Mouse (Mus musculus): ENCODE results near the gene Xdh.

Xdh gene

DNA sequence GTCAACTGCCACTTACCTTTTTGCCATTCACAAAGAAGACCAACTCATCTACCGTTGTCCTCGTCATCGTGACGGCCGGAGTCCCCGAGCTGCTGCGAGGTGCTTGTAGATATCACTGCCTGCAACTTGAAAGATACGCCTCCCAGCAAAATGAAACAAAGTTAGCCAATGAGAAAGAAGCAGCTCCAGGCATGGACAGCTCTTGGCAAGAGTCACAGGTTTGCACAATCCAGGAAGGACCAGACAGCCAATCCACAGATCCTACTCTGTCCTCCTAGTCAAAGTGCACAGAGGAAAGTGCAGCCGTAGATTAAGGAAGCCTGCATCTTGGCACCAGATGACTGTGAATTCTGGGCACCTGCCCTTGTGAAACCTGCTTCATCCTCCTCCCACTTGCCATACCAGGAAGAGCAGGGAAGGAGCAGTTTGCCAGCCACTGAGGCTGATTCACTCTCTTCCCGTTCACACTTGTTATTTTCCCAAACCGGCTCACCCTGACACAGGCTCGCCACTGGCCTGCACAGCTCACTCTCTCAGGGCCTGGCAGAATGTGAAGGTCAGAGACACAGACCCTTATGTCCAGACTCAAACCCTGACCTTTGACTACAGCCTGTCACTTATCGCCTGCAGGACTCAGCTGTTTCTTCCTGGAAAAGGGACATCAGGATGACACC, at the start of gene Xdh:
Gene Xdh, minus strand, starts transcription at position 135 of the 674 bp plus-strand sequence.
- peak in 1 of 2 experiments; percentile 47 for DNase-seq (ENCODE audit: low spot score in 2 of 2)

DNA sequence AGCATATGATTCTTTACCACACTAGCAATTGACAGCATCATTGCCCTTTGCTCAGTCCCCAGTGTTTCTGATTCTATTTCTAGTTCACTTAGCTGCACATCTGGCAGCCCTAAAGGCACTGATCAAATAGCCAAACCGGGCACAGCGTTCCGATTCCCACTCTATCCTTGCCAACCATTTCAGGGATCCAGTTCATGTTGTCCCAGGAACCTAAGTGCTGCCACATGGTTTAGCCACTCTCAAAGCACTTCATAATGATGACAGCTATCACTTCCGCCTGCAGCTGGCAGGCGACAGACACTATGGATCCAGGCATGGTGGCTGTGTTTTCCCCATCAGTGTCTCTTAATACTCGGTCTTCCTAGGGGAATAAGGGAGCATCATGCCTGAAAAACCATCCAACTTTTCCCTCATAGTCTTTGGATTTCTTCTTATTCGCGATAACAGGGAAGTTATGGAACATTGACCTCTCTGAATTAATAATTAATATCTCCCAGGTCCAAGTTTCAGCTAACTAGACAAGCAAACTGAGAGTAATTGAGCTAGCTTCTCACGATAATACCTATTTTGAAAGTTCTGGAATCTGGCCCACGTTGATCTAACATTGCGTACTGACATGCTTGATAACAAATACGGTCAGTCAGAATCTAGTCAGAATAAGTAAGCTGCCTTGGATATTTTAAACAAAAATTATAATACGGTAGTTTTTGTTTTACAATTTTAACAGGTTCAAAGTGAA, 46.1 kb upstream of the Xdh start:
- DNase-seq (ENCODE audit: low spot score in 2 of 2) = no peak

DNA sequence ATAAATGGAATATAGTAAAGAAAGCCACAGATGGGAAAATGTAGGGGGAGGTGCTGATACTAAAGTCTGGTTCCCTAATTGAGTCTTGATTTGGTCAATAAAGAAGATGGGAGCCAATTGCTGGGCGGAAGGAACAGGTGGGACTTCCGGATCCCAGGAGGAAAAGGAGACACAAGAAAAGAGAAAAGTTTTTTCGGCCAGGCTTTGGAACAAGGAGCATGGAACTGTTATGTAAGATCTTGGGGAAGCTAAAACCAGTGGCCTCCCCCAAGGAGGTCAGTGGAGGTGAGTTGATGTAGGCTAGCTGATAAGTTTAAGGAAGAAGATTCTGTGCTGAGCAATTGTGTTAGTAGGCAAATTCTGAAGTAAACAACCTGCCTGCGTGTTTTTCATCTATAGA, 41.3 kb upstream of the Xdh start:
- no peak for DNase-seq (ENCODE audit: low spot score in 2 of 2)

GRCm38 (mm10) chr17:73986571-73986970, 36.6 kb upstream of the Xdh start:
- no peak for DNase-seq (ENCODE audit: low spot score in 2 of 2)

DNA sequence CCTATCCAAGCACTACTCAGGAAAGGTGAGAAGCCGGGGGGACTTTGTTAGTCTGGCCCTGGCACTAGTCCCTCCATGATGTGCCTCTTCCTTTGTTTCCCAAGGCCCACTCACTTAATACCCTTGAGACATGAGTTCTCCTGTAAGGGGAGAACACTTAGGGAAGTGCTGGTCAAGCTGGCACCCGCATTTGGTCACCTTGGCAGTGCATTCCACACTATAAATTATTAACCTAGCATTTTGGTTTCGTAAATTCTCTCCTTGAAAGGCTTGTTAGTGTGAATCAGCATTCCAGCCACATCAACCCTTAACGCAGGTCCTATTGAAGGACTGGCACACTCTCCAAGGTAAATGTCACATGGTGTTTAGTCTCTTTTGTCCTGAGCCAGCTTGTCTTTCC, 35.9 kb upstream of the Xdh start:
- no peak for DNase-seq (ENCODE audit: low spot score in 2 of 2)

GRCm38 (mm10) chr17:73984508-73984907, 34.5 kb upstream of the Xdh start:
- DNase-seq (ENCODE audit: low spot score in 2 of 2) = no peak

GRCm38 (mm10) chr17:73982871-73983270, 32.9 kb upstream of the Xdh start:
- DNase-seq (ENCODE audit: low spot score in 2 of 2) = no peak

DNA sequence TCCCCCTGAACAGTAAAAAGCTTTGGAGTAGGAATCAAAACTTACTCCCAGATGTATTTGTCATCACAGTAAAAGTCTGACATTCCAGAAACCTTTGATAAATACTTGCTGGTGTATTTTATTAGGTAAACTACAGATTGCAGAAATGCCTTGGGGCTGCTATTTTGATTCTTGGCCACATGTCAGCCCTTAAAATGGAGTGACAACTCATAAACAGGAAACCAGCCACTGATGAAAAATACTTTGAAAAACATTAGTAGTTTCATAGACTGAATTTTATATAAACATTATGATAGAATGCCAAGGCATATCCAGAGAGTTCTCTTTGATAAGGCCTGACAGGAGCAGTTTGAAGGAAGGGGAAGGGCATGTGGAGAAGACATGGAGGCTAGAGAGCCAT, 26.1 kb upstream of the Xdh start:
- no peak for DNase-seq (ENCODE audit: low spot score in 2 of 2)

- DNase-seq (ENCODE audit: low spot score in 2 of 2) = no peak
Measured at GRCm38 (mm10) chr17:73972648-73973047, 22.7 kb upstream of the Xdh start.

DNA sequence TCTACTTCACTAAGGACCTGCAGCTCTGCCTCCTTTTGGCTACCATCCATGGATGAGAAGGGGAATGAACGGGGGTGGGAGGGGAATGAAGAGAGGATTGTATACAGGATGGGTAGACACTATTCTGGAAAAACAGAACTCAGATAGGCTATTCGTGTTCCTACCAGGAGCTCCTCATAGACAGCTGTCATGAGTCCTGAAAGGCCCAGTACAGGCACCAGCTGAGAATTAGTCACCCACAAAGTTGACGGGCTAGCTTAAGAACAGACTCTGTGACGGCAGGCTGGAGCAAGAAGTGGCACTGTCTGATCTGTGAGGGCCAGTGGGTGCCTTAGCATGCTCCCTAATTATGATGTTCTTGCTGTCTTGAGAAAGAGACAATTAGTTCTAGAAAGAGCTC, 21.3 kb upstream of the Xdh start:
- no peak for DNase-seq (ENCODE audit: low spot score in 2 of 2)

GRCm38 (mm10) chr17:73970361-73971027, 20.5 kb upstream of the Xdh start:
- DNase-seq (ENCODE audit: low spot score in 2 of 2) = peak; percentile 10 to 29

- DNase-seq (ENCODE audit: low spot score in 2 of 2) = no peak
Measured at GRCm38 (mm10) chr17:73964856-73965255, 14.9 kb upstream of the Xdh start.

- no peak for DNase-seq (ENCODE audit: low spot score in 2 of 2)
Measured at GRCm38 (mm10) chr17:73962628-73963043, 12.6 kb upstream of the Xdh start.

DNA sequence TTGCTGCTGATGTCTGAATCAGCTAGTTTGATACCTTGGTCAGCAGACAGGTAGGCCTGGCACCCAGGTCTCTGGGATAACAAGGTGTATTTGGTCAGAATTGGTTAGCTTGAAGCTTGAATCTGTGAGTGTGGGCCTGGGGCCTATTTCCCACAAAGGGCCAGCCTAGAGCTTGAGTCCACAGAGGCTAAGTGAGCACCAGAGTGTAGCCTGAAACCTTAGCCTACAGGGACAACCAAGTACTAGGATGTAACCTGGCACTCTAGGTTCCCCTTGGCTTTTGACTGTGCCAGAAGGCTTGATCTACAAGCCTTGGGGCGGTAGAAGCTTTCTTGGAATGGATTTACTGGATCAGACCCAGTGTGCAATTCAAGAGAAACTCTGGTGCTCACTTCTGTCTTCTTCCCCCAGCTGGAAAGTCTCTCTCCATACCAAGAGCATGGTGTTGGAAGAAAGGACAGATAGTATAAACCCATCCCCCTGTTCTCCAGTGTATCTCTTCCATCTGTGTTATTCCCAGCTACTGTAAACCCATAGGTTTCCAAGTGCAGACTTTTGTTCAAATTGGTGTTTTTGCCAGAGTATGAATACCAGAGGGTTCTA, 11.9 kb upstream of the Xdh start:
- no peak for DNase-seq (ENCODE audit: low spot score in 2 of 2)

DNA sequence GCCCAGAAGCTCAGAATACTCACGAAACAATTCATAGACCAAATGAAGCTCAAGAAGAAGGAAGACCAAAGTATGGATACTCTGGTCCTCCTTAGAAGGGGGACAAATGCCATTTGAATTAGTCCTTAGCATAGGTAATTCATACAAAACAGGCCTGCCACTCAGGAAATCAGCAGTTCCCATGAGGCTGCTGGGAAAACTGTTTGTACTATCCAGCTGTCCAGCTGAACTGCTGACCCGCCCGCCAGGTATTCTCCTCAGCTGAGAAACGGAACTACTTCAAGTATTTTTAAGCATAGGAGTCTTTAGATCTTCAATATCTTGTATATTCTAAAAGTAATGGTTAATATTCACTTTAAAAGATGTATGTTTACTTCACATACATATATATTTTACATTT, 10.7 kb upstream of the Xdh start:
- DNase-seq (ENCODE audit: low spot score in 2 of 2) = no peak

- peak; percentile 72 to 76 for DNase-seq (ENCODE audit: low spot score in 2 of 2)
Measured at GRCm38 (mm10) chr17:73952103-73952521, 2.1 kb upstream of the Xdh start.

DNA sequence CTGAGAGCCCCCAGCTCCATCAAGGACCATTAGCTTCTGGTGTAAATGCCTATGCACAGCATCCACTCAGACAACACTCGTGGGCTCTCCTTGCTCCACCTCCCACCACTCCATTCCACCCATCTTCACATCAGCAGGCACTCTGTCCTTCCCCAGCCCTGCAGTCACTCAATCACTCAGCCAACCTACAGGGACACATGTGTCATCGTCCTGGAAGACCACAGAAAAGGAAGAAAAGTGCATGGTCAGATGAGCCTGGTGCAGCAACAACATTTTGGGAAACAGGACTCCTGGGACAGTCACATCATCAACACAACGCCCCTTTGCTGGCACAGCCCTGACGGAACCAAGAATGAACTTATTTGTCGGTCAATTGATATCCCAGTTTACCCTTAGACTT, 974 bp upstream of the Xdh start:
- no peak for DNase-seq (ENCODE audit: low spot score in 2 of 2)

- DNase-seq (ENCODE audit: low spot score in 2 of 2) = peak in 1 of 2 experiments; percentile 41
Measured at GRCm38 (mm10) chr17:73949498-73949897, 498 bp downstream of the Xdh start.

- DNase-seq (ENCODE audit: low spot score in 2 of 2) = no peak
Measured at GRCm38 (mm10) chr17:73948801-73949200, 1.2 kb downstream of the Xdh start.

GRCm38 (mm10) chr17:73948039-73948438, 2.0 kb downstream of the Xdh start:
- DNase-seq (ENCODE audit: low spot score in 2 of 2) = peak in 1 of 2 experiments; percentile 52

DNA sequence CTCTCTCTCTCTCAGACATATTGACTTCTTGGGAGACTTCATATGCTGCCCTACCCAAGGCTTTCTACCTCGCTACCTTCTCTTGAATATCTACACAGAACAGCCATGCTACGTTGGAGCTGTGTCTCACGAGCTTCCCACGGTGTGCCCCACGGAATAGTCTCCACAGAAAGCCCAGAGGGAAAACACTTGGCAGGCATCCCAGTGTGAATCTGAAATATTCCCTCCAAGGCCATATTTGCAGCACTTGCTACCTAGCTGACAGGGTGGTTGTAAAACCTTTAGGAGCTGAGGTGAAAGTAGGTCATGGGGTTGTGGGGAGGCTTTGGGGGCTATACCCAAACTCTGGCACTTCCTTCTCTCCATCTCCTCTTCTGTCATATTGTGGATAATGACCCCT, 3.1 kb downstream of the Xdh start:
- no peak for DNase-seq (ENCODE audit: low spot score in 2 of 2)

DNA sequence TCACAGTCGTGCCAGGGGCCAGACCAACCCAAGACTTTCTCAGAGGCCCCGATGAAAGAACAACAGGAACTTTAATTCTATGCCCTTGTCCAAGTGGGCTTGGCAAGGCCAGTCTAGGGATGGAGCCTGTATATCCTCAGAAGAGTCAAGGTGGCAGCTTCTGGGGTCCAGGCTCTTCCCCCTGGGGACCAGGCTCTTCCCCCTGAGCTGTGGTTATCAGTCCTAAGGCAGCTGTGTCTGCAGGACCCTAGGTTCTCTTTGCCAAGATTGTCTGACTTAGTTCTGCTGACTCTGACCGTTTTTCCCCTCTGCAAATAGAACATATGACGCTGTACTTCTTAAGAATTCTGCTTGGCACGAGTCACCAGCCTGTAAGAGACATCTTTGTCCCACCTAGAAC, 5.3 kb downstream of the Xdh start:
- DNase-seq (ENCODE audit: low spot score in 2 of 2) = no peak
